ENCODE assay signal across 12 mouse cellular contexts in the genomic region with DNA sequence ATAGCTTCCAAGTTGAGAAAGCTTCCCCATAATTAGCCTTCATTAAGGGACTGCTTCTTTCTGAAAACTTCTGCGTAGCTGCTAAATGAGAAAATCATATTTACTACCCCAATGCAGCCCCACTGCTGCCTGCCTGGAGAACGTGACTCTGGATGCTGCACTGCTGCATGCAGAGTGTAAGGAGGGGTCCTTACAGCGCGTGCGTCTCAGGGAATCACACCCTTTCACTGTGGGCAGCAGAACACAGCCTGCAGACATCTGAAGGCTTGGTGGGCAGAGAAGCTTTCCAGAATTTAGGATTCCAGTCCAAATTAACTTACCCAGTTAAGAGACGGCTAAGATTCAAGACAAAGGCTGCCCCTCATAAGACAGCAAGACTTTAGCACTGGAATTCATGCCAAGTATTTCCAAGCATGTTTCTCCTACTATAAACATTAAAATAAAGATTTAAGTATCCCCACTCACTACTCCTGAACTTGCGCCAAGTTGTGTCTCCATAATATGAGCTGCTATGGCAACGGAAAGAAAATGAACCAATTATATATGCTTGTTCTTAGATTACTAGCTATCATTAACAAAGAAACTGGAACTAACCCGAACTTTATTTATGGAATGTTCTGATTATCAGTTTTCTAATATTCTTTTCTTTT. TPM values are rescaled to one million over a fixed set of nuclear protein-coding genes. Genes with fewer than 3 reads are reported as not detected.
DNase-seq lines count a peak whose midpoint lies in the region; ATAC-seq and TF ChIP-seq lines count a peak whose summit lies in the region.
"Had no signal": no experiment of that assay in that cellular context is flagged by ENCODE, and none has a peak within 500 bp of the region (broad histone marks: within the 10 kb centered on the region; RNA-seq: fewer than 3 reads in every experiment).

No protein-coding gene starts in this region.

- TF ChIP-seq POLR2A in cerebellum, adult 2 months (IDR thresholded peaks at IDR 0.05; ENCODE audit: borderline replicate concordance, insufficient read depth, low read length), result no peak

- H3K36me3 ChIP-seq in kidney, embryonic 15.5 days, result no peaks in the 10 kb centered on the region
- no peaks in the 10 kb centered on the region for H3K36me3 ChIP-seq in forebrain, embryonic 14.5 days (ENCODE audit: control insufficient read depth, insufficient read depth, low read length)

- peaks cover 51% of the 10 kb centered on the region for H3K4me1 ChIP-seq in kidney, embryonic 15.5 days
- H3K4me1 ChIP-seq in forebrain, embryonic 14.5 days (ENCODE audit: control insufficient read depth, insufficient read depth, low read length), result peaks cover 33% of the 10 kb centered on the region
- peaks cover 14% of the 10 kb centered on the region for H3K4me1 ChIP-seq in cerebellum, adult 2 months (ENCODE audit: control insufficient read depth, insufficient read depth, low read length)

- intact Hi-C loops in gastrocnemius, postnatal 14 days (cut with DNase I; ENCODE audit: low total_unique reads), result no loop called here
- intact Hi-C loops in gastrocnemius, adult 2 months (cut with DNase I), result no loop called here

- H3K4me2 ChIP-seq in kidney, embryonic 15.5 days, result no peak overlapping the region; the same call in 1 of the 2 replicates
- peak overlapping the region; percentile 6; the same call in 1 of the 2 replicates for H3K4me2 ChIP-seq in forebrain, embryonic 14.5 days (ENCODE audit: low read length)

- H3K27ac ChIP-seq in kidney, embryonic 15.5 days, result peak overlapping the region; percentile 64
- H3K27ac ChIP-seq in forebrain, embryonic 14.5 days (ENCODE audit: low read depth, low read length), result no peak overlapping the region; the same call in 1 of the 2 replicates
- H3K27ac ChIP-seq in cerebellum, adult 2 months (ENCODE audit: insufficient read depth, low read length), result no peak overlapping the region
- no peak overlapping the region for H3K27ac ChIP-seq in gastrocnemius, adult 2 months

- no peak for DNase-seq in kidney, postnatal 36 days
- DNase-seq in brain, adult 2 months (ENCODE audit: low read depth, low spot score), result peak; percentile 58
- DNase-seq in forebrain, embryonic 14.5 days (ENCODE audit: low spot score), result peak; percentile 71
- DNase-seq in lung, postnatal 4 days, result peak; percentile 25 to 49
- DNase-seq in cerebellum, adult 2 months, result no peak
- no peak for DNase-seq in gastrocnemius, postnatal 14 days
- no peak for DNase-seq in gastrocnemius, adult 2 months
- DNase-seq: cerebellum, adult 9-10 months; kidney, adult 18-20 months had no signal

- no peak for ATAC-seq in kidney, embryonic 15.5 days (replicated peaks; ENCODE audit: low FRiP score)
- ATAC-seq in forebrain, embryonic 14.5 days, result peak; percentile 79

- H3K9ac ChIP-seq in kidney, embryonic 15.5 days, result no peak overlapping the region
- H3K9ac ChIP-seq in forebrain, embryonic 14.5 days (ENCODE audit: low read length), result no peak overlapping the region

- no peak for TF ChIP-seq CTCF in cerebellum, adult 2 months (IDR thresholded peaks at IDR 0.05; ENCODE audit: borderline replicate concordance, insufficient read depth, low read depth, low read length)
- no peak for TF ChIP-seq CTCF in gastrocnemius, adult 2 months (IDR thresholded peaks at IDR 0.05)

- WGBS in kidney, embryonic 15.5 days, result 51% methylated on average over 9 of the region's 9 CpGs
- WGBS in forebrain, embryonic 14.5 days, result 19% methylated on average over 9 of the region's 9 CpGs
- 38% methylated on average over 9 of the region's 9 CpGs for WGBS in cerebellum, adult 2 months

- H3K4me3 ChIP-seq in kidney, embryonic 15.5 days (replicated peaks), result no peak overlapping the region
- H3K4me3 ChIP-seq in forebrain, embryonic 14.5 days (ENCODE audit: low read depth, low read length), result no peak overlapping the region
- H3K4me3 ChIP-seq in cerebellum, adult 2 months (replicated peaks; ENCODE audit: insufficient read depth, low read depth, low read length), result no peak overlapping the region
- no peak overlapping the region for H3K4me3 ChIP-seq in gastrocnemius, adult 2 months
- H3K4me3 ChIP-seq: myocyte had no signal

- H3K27me3 ChIP-seq in kidney, embryonic 15.5 days, result no peaks in the 10 kb centered on the region
- H3K27me3 ChIP-seq in forebrain, embryonic 14.5 days (replicated peaks; ENCODE audit: control insufficient read depth, insufficient read depth, low read length), result no peaks in the 10 kb centered on the region
- H3K27me3 ChIP-seq in cerebellum, adult 2 months (ENCODE audit: control insufficient read depth, insufficient read depth, low read length), result no peaks in the 10 kb centered on the region
- H3K27me3 ChIP-seq: CH12.LX had no signal

- H3K9me3 ChIP-seq in kidney, embryonic 15.5 days (replicated peaks), result no peaks in the 10 kb centered on the region
- H3K9me3 ChIP-seq in forebrain, embryonic 14.5 days (replicated peaks; ENCODE audit: control insufficient read depth, low read length), result no peaks in the 10 kb centered on the region

RNA-seq across cellular contexts. Expression of a gene that starts 7.2 kb away (rescaled TPM):
- 86.4 and 88.5 TPM in 2 replicates for polyA plus RNA-seq in kidney, embryonic 15.5 days (2015; fragmentation: Nextera tagmentation; extraction: Ambion mirVana)
- polyA plus RNA-seq in forebrain, embryonic 14.5 days (2014; fragmentation: Nextera tagmentation; extraction: Ambion mirVana), result 148 and 179 TPM in 2 replicates
- polyA plus RNA-seq in cerebellum, adult 2 months (2012; rRNA removed), result 288 and 292 TPM in 2 replicates
- 10 to 100 TPM; 61.3 to 67.9 TPM for total RNA-seq in gastrocnemius, postnatal 14 days (2021)
- total RNA-seq in gastrocnemius, adult 2 months (2021), result 100 to 1,000 TPM in 1 of 2 experiments, 10 to 100 TPM in 1; 94.2 to 104 TPM

Comparison
In these comparisons a context has a peak if more than half of its experiments do, and no peak if none do; other contexts are left out.
1. DNase-seq: peak in brain, adult 2 months (single experiment), forebrain, embryonic 14.5 days (single experiment) and lung, postnatal 4 days (2 of 2); none in kidney, postnatal 36 days (0 of 2), cerebellum, adult 2 months (0 of 2), gastrocnemius, postnatal 14 days (single experiment) and gastrocnemius, adult 2 months (single experiment).